Mouse (Mus musculus): ENCODE measurements around the gene Rbm38. TPM values are rescaled to one million over a fixed set of nuclear protein-coding genes. Genes with fewer than 3 reads are reported as not detected.
A peak's percentile ranks its signal among the peaks of the same experiment; 100 is the strongest.

Gene Rbm38
- polyA plus RNA-seq, 1 experiment from 2014 or later, result 53.0 TPM

DNA sequence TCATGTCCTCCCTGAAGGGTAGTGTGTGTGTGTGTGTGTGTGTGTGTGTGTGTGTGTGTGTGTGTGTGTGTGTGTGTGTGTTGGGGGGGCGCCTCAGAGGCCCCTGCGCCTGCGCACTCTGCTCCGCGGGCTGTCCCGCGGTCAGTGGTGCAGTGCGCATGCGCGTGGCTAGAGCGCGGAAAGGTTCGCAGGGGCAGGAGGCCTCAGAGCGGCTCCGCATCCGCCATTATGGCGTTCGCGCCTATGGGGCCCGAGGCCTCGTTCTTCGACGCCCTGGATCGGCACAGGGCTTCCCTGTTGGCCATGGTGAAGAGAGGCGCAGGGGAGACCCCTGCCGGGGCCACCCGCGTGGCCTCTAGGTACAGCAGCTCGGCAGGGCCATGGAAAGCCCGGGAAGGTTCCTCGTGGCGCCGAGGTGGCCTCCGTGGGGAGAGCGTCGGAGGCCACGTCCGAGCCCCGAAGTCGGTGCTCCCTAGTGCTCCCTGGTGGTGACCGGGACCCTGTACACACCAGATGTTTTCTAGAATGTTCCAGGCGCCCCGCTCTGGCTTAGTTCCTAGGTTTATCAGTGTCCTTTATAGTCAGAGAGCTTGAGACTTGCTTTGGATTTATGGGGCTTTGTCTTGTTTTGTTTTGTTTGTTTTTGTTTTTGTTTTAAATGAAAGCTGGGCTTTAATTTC lies 40.5 kb upstream of the Rbm38 start:
- Histone ChIP-seq H3K9ac (ENCODE audit: low read length) (no peak overlapping the region), H3K4me1 (replicated peaks; ENCODE audit: control insufficient read depth, insufficient read depth, low read length) (peaks cover 6% of the 10 kb centered on the region; the same call in 1 of the 2 replicates), H3K36me3 (ENCODE audit: control insufficient read depth, insufficient read depth, low read length) (no peaks in the 10 kb centered on the region), H3K4me3 (ENCODE audit: low read depth, low read length) (no peak overlapping the region), H3K27ac (ENCODE audit: low read depth) (no peak overlapping the region), H3K27me3 (replicated peaks; ENCODE audit: control insufficient read depth, insufficient read depth, low read length) (no peaks in the 10 kb centered on the region), H3K4me2 (ENCODE audit: low read length) (no peak overlapping the region), H3K9me3 (ENCODE audit: control insufficient read depth, low read length) (no peaks in the 10 kb centered on the region)
- DNase-seq (ENCODE audit: low spot score) (no peak), ATAC-seq (replicated peaks; ENCODE audit: low FRiP score, low TSS enrichment, low read depth) (no peak)
- WGBS, result 92% methylated on average over 43 of the region's 43 CpGs

DNA sequence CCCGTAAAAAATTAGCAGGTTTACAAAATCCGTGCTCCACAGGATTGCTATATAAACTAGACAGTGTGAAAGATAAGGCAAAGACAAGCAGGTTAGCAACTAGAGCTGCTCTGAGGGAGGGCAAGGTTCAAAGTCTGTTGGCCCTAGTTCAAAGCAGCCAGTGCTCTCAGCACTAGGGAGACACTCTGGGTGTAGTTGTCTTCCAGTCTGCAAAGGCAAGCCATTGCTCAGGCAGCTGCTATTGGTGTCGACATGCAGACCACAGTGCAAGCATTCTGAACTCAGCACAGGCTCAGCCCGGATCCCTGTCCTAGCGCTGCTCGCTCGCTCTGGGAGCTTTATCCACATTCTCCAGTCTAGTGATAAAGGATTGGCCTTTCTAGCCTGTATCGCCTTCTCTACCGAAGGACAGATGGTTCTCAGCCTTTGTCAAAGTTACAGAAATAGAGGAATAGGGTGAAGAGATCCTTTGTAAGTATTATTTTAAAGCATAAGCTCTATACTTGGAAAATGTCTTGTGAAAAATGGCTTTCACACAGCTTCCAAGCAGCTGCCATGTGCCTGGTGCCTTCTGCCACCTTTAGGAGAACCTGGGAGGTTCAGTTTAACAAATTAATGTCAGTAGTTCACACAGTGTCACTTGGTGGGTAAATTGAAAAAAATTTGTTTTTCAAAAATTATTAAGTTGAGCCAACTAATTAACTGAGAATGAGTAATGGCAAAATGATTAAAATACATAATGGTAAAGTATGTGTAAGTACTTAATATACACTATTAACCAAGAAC lies 37.3 kb upstream of the Rbm38 start:
- peak; percentile 68 for ATAC-seq (replicated peaks; ENCODE audit: low FRiP score, low TSS enrichment, low read depth)
- Histone ChIP-seq H3K4me2 (ENCODE audit: low read length) (no peak overlapping the region), H3K4me3 (ENCODE audit: low read depth, low read length) (no peak overlapping the region), H3K9ac (ENCODE audit: low read length) (no peak overlapping the region), H3K27ac (ENCODE audit: low read depth) (no peak overlapping the region), H3K36me3 (ENCODE audit: control insufficient read depth, insufficient read depth, low read length) (no peaks in the 10 kb centered on the region), H3K27me3 (replicated peaks; ENCODE audit: control insufficient read depth, insufficient read depth, low read length) (no peaks in the 10 kb centered on the region), H3K9me3 (ENCODE audit: control insufficient read depth, low read length) (no peaks in the 10 kb centered on the region), H3K4me1 (replicated peaks; ENCODE audit: control insufficient read depth, insufficient read depth, low read length) (no peaks in the 10 kb centered on the region)
- DNase-seq (ENCODE audit: low spot score), result no peak
- 63% methylated on average over 9 of the region's 9 CpGs for WGBS

DNA sequence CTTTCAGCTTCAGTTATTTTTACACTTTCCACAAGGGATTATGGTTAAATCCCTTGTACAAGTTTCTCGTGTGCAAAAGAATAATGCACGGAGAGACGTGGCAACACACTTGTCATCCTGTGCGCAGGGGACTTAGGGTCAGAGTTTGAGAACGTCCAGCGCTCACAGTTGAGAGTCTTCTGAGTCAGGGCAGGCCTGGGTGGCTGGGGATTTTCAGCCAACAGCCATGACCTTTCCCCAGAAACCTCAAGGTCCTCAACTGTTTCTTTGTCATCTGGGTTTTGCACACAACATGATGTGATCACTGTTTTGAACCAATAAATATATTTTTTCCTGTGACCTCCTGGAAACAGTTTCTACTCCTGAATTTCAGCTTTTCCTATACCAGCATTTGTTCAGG lies 30.1 kb upstream of the Rbm38 start:
- WGBS, result 67% methylated on average over 6 of the region's 6 CpGs

DNA sequence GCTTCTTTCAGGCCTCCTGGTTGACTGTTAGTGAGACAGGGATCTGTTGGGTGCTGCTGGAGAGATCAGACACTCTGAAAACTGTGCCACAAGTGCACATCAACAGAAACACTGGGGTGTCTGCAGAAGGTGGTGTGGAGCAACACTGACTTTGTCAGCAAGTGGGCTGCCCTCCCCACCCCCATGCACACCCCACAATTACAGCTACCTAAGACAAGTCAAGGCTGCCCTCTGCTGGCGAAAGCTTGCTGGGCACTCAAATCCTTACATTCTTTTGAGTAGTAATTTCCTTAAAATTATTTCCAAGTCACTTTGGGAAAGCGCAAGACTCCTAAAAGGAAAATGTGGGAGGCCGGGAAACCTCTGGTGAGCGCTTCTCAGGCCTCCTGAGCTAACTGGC lies 24.1 kb upstream of the Rbm38 start:
- H3K4me2 ChIP-seq (ENCODE audit: low read length), result no peak overlapping the region
- 21% methylated on average over 4 of the region's 4 CpGs for WGBS
- no peak overlapping the region for H3K9ac ChIP-seq (ENCODE audit: low read length)
- no peak overlapping the region for H3K27ac ChIP-seq (ENCODE audit: low read depth)
- H3K27me3 ChIP-seq (replicated peaks; ENCODE audit: control insufficient read depth, insufficient read depth, low read length), result no peaks in the 10 kb centered on the region
- H3K9me3 ChIP-seq (ENCODE audit: control insufficient read depth, low read length), result no peaks in the 10 kb centered on the region
- H3K4me3 ChIP-seq (ENCODE audit: low read depth, low read length), result no peak overlapping the region
- H3K36me3 ChIP-seq (ENCODE audit: control insufficient read depth, insufficient read depth, low read length), result no peaks in the 10 kb centered on the region
- ATAC-seq (replicated peaks; ENCODE audit: low FRiP score, low TSS enrichment, low read depth) (no peak), DNase-seq (ENCODE audit: low spot score) (peak; percentile 92)
- H3K4me1 ChIP-seq (replicated peaks; ENCODE audit: control insufficient read depth, insufficient read depth, low read length), result peaks cover 6% of the 10 kb centered on the region

More for the DNA sequence above, 30.1 kb upstream of the Rbm38 start:
- Histone ChIP-seq H3K4me3 (ENCODE audit: low read depth, low read length) (no peak overlapping the region), H3K36me3 (ENCODE audit: control insufficient read depth, insufficient read depth, low read length) (no peaks in the 10 kb centered on the region), H3K9me3 (ENCODE audit: control insufficient read depth, low read length) (no peaks in the 10 kb centered on the region), H3K4me1 (replicated peaks; ENCODE audit: control insufficient read depth, insufficient read depth, low read length) (no peaks in the 10 kb centered on the region), H3K27me3 (replicated peaks; ENCODE audit: control insufficient read depth, insufficient read depth, low read length) (no peaks in the 10 kb centered on the region), H3K27ac (ENCODE audit: low read depth) (no peak overlapping the region), H3K4me2 (ENCODE audit: low read length) (no peak overlapping the region), H3K9ac (ENCODE audit: low read length) (no peak overlapping the region)
- ATAC-seq (replicated peaks; ENCODE audit: low FRiP score, low TSS enrichment, low read depth) (no peak), DNase-seq (ENCODE audit: low spot score) (no peak)

DNA sequence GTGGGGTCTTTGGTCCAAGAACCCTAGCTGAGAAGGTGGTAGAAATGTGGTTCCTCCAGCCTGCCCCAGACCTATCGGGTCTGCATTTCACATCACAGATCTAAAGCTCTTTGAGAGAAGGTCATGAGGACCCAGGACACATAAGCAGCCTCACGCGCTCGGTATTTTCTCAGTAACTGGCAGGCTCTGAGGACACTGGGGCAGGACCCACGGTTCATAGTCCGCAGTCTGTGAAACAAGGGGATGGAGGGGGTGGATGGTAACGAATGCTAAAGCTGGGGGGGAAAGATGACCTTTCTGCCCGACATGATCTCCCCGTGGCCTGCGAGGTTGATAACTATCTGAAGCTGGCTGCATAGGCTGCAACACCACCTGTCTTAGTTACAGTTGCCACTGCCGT lies 22.6 kb upstream of the Rbm38 start:
- ATAC-seq (replicated peaks; ENCODE audit: low FRiP score, low TSS enrichment, low read depth) (no peak), DNase-seq (ENCODE audit: low spot score) (no peak)
- Histone ChIP-seq H3K27ac (ENCODE audit: low read depth) (no peak overlapping the region), H3K4me1 (replicated peaks; ENCODE audit: control insufficient read depth, insufficient read depth, low read length) (peaks cover 13% of the 10 kb centered on the region), H3K27me3 (replicated peaks; ENCODE audit: control insufficient read depth, insufficient read depth, low read length) (no peaks in the 10 kb centered on the region), H3K4me2 (ENCODE audit: low read length) (no peak overlapping the region), H3K9ac (ENCODE audit: low read length) (no peak overlapping the region), H3K4me3 (ENCODE audit: low read depth, low read length) (no peak overlapping the region), H3K9me3 (ENCODE audit: control insufficient read depth, low read length) (no peaks in the 10 kb centered on the region), H3K36me3 (ENCODE audit: control insufficient read depth, insufficient read depth, low read length) (peaks cover 5% of the 10 kb centered on the region)
- WGBS, result 64% methylated on average over 11 of the region's 11 CpGs

DNA sequence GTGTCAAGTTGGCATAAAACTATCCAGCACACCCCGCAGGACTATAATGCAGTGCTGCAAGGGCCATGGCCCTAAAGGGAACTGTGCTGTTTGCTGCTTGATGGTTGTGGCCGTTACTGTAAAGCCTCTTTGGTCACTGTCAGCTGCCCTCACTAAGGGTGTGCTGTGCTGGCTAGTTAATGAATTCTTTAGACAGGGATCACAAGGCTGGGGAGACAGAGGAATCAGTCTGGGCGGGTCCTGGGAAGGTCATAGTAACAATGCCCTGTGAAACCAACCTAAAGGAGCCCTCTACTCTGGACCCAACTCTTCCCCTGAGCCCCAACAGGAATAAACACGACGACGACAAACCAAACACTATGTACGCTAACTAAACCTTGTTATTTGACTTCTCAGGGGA lies 21.8 kb upstream of the Rbm38 start:
- H3K4me1 ChIP-seq (replicated peaks; ENCODE audit: control insufficient read depth, insufficient read depth, low read length), result peaks cover 13% of the 10 kb centered on the region
- H3K36me3 ChIP-seq (ENCODE audit: control insufficient read depth, insufficient read depth, low read length), result peaks cover 13% of the 10 kb centered on the region
- no peak overlapping the region for H3K4me2 ChIP-seq (ENCODE audit: low read length)
- 63% methylated on average over 7 of the region's 7 CpGs for WGBS
- H3K27ac ChIP-seq (ENCODE audit: low read depth), result no peak overlapping the region
- H3K27me3 ChIP-seq (replicated peaks; ENCODE audit: control insufficient read depth, insufficient read depth, low read length), result no peaks in the 10 kb centered on the region
- no peak overlapping the region for H3K9ac ChIP-seq (ENCODE audit: low read length)
- H3K9me3 ChIP-seq (ENCODE audit: control insufficient read depth, low read length), result no peaks in the 10 kb centered on the region
- ATAC-seq (replicated peaks; ENCODE audit: low FRiP score, low TSS enrichment, low read depth) (no peak), DNase-seq (ENCODE audit: low spot score) (no peak)
- H3K4me3 ChIP-seq (ENCODE audit: low read depth, low read length), result no peak overlapping the region

DNA sequence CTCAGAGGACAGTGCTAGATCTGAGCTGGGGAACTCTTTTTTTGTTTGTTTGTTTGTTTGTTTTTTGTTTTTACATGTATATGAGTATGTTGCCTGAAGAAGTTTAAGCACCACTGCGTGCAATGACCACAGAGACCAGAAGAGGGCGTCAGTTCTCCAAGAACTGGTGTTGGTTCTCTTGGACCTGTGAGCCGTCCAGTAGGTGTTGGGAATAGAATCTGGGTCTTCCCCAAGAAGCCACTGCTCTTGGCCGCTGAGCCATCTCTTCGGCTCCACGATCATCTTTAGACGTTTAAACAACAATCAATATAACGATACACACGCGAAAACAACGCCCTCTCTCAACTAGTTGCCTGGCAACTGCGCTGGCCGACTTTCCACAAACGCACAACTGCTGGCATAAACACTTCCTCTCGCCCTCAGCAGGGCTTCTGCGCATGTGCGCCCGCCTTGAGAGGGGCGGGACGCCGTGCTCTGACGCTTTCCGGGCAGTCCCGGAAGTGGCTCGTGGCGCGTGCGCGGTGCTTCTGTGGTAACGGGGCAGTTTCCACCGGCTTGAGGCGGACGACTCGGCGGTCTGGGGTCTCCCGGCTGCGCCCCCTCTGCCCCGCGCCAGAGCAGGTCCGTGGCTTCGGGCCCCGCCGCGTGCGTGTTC lies 20.5 kb upstream of the Rbm38 start, which contains the start of gene Rae1:
Gene Rae1 (plus strand): TSS at position 488 of the 655 bp plus-strand sequence.
- Histone ChIP-seq H3K36me3 (ENCODE audit: control insufficient read depth, insufficient read depth, low read length) (peaks cover 25% of the 10 kb centered on the region), H3K4me2 (ENCODE audit: low read length) (peak within 1 kb of the TSS; percentile 74), H3K27ac (ENCODE audit: low read depth) (peak within 1 kb of the TSS; percentile 86), H3K9me3 (ENCODE audit: control insufficient read depth, low read length) (no peaks in the 10 kb centered on the region), H3K4me3 (ENCODE audit: low read depth, low read length) (peak within 1 kb of the TSS; percentile 80), H3K9ac (ENCODE audit: low read length) (peak within 1 kb of the TSS; percentile 75), H3K4me1 (replicated peaks; ENCODE audit: control insufficient read depth, insufficient read depth, low read length) (peaks cover 13% of the 10 kb centered on the region), H3K27me3 (replicated peaks; ENCODE audit: control insufficient read depth, insufficient read depth, low read length) (no peaks in the 10 kb centered on the region)
- peak; percentile 99 for DNase-seq (ENCODE audit: low spot score)
- under 1% methylated on average over 40 of the region's 45 CpGs for WGBS
- peak; percentile 96 for ATAC-seq (replicated peaks; ENCODE audit: low FRiP score, low TSS enrichment, low read depth)

DNA sequence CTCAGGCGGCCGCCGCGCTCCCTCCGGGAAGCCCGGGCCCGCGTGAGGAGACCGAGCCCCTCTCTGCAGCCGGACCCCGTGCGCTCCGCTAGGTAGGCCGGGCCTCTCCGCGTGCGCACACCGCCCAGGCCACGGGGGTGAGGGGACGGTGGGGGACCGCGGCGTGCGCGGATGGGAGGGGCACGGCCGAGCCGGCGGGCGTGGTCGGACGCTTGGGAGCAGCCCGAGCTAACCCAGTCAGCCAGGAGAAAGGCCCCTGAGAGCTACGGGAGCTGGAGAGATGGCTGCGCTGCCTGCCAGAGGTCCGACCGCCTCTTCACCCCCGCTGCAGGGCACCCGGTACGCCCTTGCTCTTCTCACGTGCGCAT lies 20.0 kb upstream of the Rbm38 start:
- Histone ChIP-seq H3K4me1 (replicated peaks; ENCODE audit: control insufficient read depth, insufficient read depth, low read length) (peaks cover 13% of the 10 kb centered on the region), H3K9ac (ENCODE audit: low read length) (peak overlapping the region; percentile 75), H3K9me3 (ENCODE audit: control insufficient read depth, low read length) (no peaks in the 10 kb centered on the region), H3K4me3 (ENCODE audit: low read depth, low read length) (peak overlapping the region; percentile 80), H3K27me3 (replicated peaks; ENCODE audit: control insufficient read depth, insufficient read depth, low read length) (no peaks in the 10 kb centered on the region), H3K4me2 (ENCODE audit: low read length) (peak overlapping the region; percentile 74), H3K27ac (ENCODE audit: low read depth) (peak overlapping the region; percentile 86), H3K36me3 (ENCODE audit: control insufficient read depth, insufficient read depth, low read length) (peaks cover 31% of the 10 kb centered on the region)
- no peak for DNase-seq (ENCODE audit: low spot score)
- ATAC-seq (replicated peaks; ENCODE audit: low FRiP score, low TSS enrichment, low read depth), result peak; percentile 92
- WGBS, result 0% methylated on average over 42 of the region's 42 CpGs

Measured in intestine, embryonic 14.5 days (tissue).